Mouse (Mus musculus): ENCODE results near the gene Rtl4. TPM values are rescaled to one million over a fixed set of nuclear protein-coding genes. Genes with fewer than 3 reads are reported as not detected.

Rtl4 gene
- polyA plus RNA-seq, 1 experiment from 2014 or later = not detected

GRCm38 (mm10) chrX:144747528-144748049 is 58.9 kb downstream of the Rtl4 start:
- H3K4me3 ChIP-seq (ENCODE audit: low read depth, low read length) = no peak overlapping the region
- no peaks in the 10 kb centered on the region for H3K4me1 ChIP-seq (ENCODE audit: control insufficient read depth, insufficient read depth, low read length)
- H3K4me2 ChIP-seq (ENCODE audit: low read depth) = no peak overlapping the region
- no peaks in the 10 kb centered on the region for H3K9me3 ChIP-seq (ENCODE audit: control insufficient read depth, low read length)
- H3K9ac ChIP-seq (ENCODE audit: low read length) = no peak overlapping the region
- H3K36me3 ChIP-seq (ENCODE audit: control insufficient read depth, insufficient read depth, low read length) = no peaks in the 10 kb centered on the region
- no peaks in the 10 kb centered on the region for H3K27me3 ChIP-seq (ENCODE audit: control insufficient read depth, insufficient read depth, low read length)
- DNase-seq (ENCODE audit: low spot score) (no peak), ATAC-seq (ENCODE audit: insufficient read depth, low FRiP score, low TSS enrichment) (no peak)
- 82% methylated on average over 3 of the region's 3 CpGs for WGBS
- H3K27ac ChIP-seq (ENCODE audit: low read depth, low read length) = no peak overlapping the region

DNA sequence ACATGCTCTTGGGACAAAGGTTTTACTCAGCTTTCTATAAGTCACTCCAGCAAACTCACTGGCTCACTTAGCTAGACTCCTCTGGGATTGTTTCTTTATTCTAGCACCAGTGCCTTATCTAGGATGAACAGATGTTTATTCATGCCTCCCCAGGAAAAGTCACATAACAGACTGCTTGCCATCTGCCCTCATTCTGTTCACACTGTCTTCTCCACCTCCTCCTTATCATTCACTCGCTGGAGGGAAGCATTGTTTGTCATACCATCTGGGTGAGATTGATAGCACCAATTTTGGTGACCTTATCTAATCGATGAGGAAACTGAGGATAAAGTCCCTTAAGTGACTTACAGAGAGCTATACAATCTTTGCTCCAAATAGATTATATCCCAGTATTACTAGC is 298.3 kb downstream of the Rtl4 start:
- 51% methylated on average over 2 of the region's 2 CpGs for whole genome bisulfite sequencing
- no peaks in the 10 kb centered on the region for H3K27me3 ChIP-seq (ENCODE audit: control insufficient read depth, insufficient read depth, low read length)
- no peak overlapping the region for H3K4me3 ChIP-seq (ENCODE audit: low read depth, low read length)
- H3K9me3 ChIP-seq (ENCODE audit: control insufficient read depth, low read length) = no peaks in the 10 kb centered on the region
- no peaks in the 10 kb centered on the region for H3K36me3 ChIP-seq (ENCODE audit: control insufficient read depth, insufficient read depth, low read length)
- no peaks in the 10 kb centered on the region for H3K4me1 ChIP-seq (ENCODE audit: control insufficient read depth, insufficient read depth, low read length)
- H3K27ac ChIP-seq (ENCODE audit: low read depth, low read length) = no peak overlapping the region
- H3K9ac ChIP-seq (ENCODE audit: low read length) = no peak overlapping the region
- no peak for ATAC-seq (ENCODE audit: insufficient read depth, low FRiP score, low TSS enrichment)
- DNase-seq (ENCODE audit: low spot score) = no peak
- no peak overlapping the region for H3K4me2 ChIP-seq (ENCODE audit: low read depth)

DNA sequence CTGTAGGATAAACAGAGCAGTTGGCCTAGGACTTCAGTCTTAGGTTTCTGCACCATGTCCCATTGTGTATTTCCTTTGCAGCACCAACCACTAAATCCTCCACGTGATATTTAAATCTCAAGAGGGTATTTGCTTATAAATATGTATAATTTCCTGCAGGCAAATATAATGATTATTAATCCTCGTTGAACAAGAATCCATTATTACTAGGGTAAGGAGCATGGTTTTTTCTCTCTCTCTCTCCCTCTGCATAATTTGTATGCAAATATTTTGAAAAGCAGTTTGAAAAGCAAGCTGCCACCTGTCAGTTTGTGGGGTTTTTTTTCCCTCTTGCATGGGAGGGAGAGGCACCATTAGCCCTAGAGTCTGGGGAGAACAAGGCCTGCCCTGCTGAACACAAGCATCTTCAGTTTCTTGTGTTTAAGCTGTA is 376.8 kb downstream of the Rtl4 start:
- no peak for DNase-seq (ENCODE audit: low spot score)
- ATAC-seq (ENCODE audit: insufficient read depth, low FRiP score, low TSS enrichment) = no peak
- Histone ChIP-seq H3K4me1 (ENCODE audit: control insufficient read depth, insufficient read depth, low read length) (no peaks in the 10 kb centered on the region), H3K36me3 (ENCODE audit: control insufficient read depth, insufficient read depth, low read length) (no peaks in the 10 kb centered on the region), H3K27ac (ENCODE audit: low read depth, low read length) (no peak overlapping the region), H3K9me3 (ENCODE audit: control insufficient read depth, low read length) (no peaks in the 10 kb centered on the region), H3K4me2 (ENCODE audit: low read depth) (no peak overlapping the region), H3K4me3 (ENCODE audit: low read depth, low read length) (no peak overlapping the region), H3K9ac (ENCODE audit: low read length) (no peak overlapping the region), H3K27me3 (ENCODE audit: control insufficient read depth, insufficient read depth, low read length) (no peaks in the 10 kb centered on the region)
- WGBS = 70% methylated on average over 2 of the region's 2 CpGs

GRCm38 (mm10) chrX:145089802-145090201 is 401.1 kb downstream of the Rtl4 start:
- Histone ChIP-seq H3K27ac (ENCODE audit: low read depth, low read length) (no peak overlapping the region), H3K36me3 (ENCODE audit: control insufficient read depth, insufficient read depth, low read length) (no peaks in the 10 kb centered on the region), H3K9ac (ENCODE audit: low read length) (no peak overlapping the region), H3K27me3 (ENCODE audit: control insufficient read depth, insufficient read depth, low read length) (no peaks in the 10 kb centered on the region), H3K4me1 (ENCODE audit: control insufficient read depth, insufficient read depth, low read length) (no peaks in the 10 kb centered on the region), H3K9me3 (ENCODE audit: control insufficient read depth, low read length) (no peaks in the 10 kb centered on the region), H3K4me3 (ENCODE audit: low read depth, low read length) (no peak overlapping the region), H3K4me2 (ENCODE audit: low read depth) (no peak overlapping the region)
- DNase-seq (ENCODE audit: low spot score) (no peak), ATAC-seq (ENCODE audit: insufficient read depth, low FRiP score, low TSS enrichment) (no peak)

DNA sequence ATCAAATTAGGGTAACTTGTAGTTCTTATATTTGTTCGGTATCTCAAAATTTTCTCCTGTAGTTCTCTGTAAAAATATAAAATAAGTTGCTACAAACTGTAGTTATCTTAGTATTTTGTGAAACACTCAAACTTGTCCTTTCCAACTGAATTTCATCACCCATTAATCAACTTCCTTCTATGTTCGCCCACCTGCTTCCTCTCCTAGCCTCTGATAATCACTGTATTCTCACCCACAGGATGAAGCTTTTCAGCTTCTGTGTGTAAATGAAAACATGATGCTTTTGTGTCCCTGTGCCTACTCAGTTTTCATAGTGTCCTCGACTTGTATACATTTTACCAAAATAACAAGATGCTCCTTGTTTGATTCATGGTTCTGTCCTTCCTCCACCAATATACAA is 401.7 kb downstream of the Rtl4 start:
- Histone ChIP-seq H3K9ac (ENCODE audit: low read length) (no peak overlapping the region), H3K4me1 (ENCODE audit: control insufficient read depth, insufficient read depth, low read length) (no peaks in the 10 kb centered on the region), H3K9me3 (ENCODE audit: control insufficient read depth, low read length) (no peaks in the 10 kb centered on the region), H3K4me2 (ENCODE audit: low read depth) (no peak overlapping the region), H3K4me3 (ENCODE audit: low read depth, low read length) (no peak overlapping the region), H3K36me3 (ENCODE audit: control insufficient read depth, insufficient read depth, low read length) (no peaks in the 10 kb centered on the region), H3K27ac (ENCODE audit: low read depth, low read length) (no peak overlapping the region), H3K27me3 (ENCODE audit: control insufficient read depth, insufficient read depth, low read length) (no peaks in the 10 kb centered on the region)
- no peak for DNase-seq (ENCODE audit: low spot score)
- ATAC-seq (ENCODE audit: insufficient read depth, low FRiP score, low TSS enrichment) = no peak
- WGBS = 82% methylated on average over 3 of the region's 3 CpGs

DNA sequence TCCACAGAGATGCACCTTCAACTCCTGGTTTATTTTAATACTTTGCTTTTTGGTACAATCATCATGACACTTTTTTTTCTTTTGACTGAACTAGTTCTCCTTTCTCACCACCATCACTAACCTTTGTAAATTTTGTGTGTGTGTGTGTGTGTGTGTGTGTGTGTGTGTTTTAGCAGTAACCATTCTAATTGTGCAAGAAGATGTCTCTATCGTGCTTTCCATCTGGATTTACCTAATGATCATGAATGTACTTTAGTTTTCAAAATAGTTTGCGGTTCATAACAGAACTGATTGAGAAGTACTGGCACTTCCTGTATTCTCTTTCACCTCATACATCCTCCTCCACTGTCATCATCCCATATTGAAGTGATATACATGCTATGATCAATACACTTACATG is 402.3 kb downstream of the Rtl4 start:
- Histone ChIP-seq H3K27me3 (ENCODE audit: control insufficient read depth, insufficient read depth, low read length) (no peaks in the 10 kb centered on the region), H3K36me3 (ENCODE audit: control insufficient read depth, insufficient read depth, low read length) (no peaks in the 10 kb centered on the region), H3K27ac (ENCODE audit: low read depth, low read length) (no peak overlapping the region), H3K4me3 (ENCODE audit: low read depth, low read length) (no peak overlapping the region), H3K4me1 (ENCODE audit: control insufficient read depth, insufficient read depth, low read length) (no peaks in the 10 kb centered on the region), H3K9me3 (ENCODE audit: control insufficient read depth, low read length) (no peaks in the 10 kb centered on the region), H3K4me2 (ENCODE audit: low read depth) (no peak overlapping the region), H3K9ac (ENCODE audit: low read length) (no peak overlapping the region)
- WGBS = 89% methylated on average over 2 of the region's 2 CpGs
- ATAC-seq (ENCODE audit: insufficient read depth, low FRiP score, low TSS enrichment) (no peak), DNase-seq (ENCODE audit: low spot score) (no peak)

MicroRNAs encoded within 50 kb of the gene (microRNA counts, 519-probe panel; counts per million panel counts)
- microRNA mmu-miR-3472 = 171 counts per million, percentile 57 among the panel's probes with 10 or more counts

Small RNA genes lying within 50 kb of the gene (microRNA-seq; reads per million reads assigned to microRNA genes)
- gene Mir3472 = not detected

Other genes with a start within 250 kb of the Rtl4 start
- not detected in 2 replicates for gene Trpc5os, start 232.3 kb upstream of the Rtl4 start, polyA plus RNA-seq (2014; fragmentation: Nextera tagmentation; extraction: Ambion mirVana)
- gene Trpc5, start 727 bp upstream of the Rtl4 start, polyA plus RNA-seq (2014; fragmentation: Nextera tagmentation; extraction: Ambion mirVana) = 0.23 and 0.28 TPM in 2 replicates